ENCODE assay signal across 17 mouse cellular contexts in genomic region chr8:126570046-126570445, GRCm38 (mm10). TPM values are rescaled to one million over a fixed set of nuclear protein-coding genes. Genes with fewer than 3 reads are reported as not detected.
A peak's percentile ranks its signal among the peaks of the same experiment; 100 is the strongest.
DNase-seq lines count a peak whose midpoint lies in the region; ATAC-seq and TF ChIP-seq lines count a peak whose summit lies in the region.
"Had no signal": no experiment of that assay in that cellular context is flagged by ENCODE, and none has a peak within 500 bp of the region (broad histone marks: within the 10 kb centered on the region; RNA-seq: fewer than 3 reads in every experiment).

No protein-coding gene starts in this region.

- peaks cover 19% of the 10 kb centered on the region for H3K4me1 ChIP-seq in forebrain, postnatal 0 days (ENCODE audit: insufficient read depth)
- peaks cover 43% of the 10 kb centered on the region for H3K4me1 ChIP-seq in forebrain, embryonic 12.5 days
- H3K4me1 ChIP-seq in midbrain, embryonic 10.5 days, result peaks cover 47% of the 10 kb centered on the region
- peaks cover 44% of the 10 kb centered on the region for H3K4me1 ChIP-seq in midbrain, embryonic 13.5 days (replicated peaks)
- peaks cover 50% of the 10 kb centered on the region for H3K4me1 ChIP-seq in neural tube, embryonic 13.5 days (replicated peaks)

- H3K36me3 ChIP-seq in forebrain, postnatal 0 days (ENCODE audit: insufficient read depth), result no peaks in the 10 kb centered on the region
- no peaks in the 10 kb centered on the region for H3K36me3 ChIP-seq in forebrain, embryonic 12.5 days (replicated peaks)
- H3K36me3 ChIP-seq in midbrain, embryonic 10.5 days, result no peaks in the 10 kb centered on the region
- no peaks in the 10 kb centered on the region for H3K36me3 ChIP-seq in midbrain, embryonic 13.5 days
- H3K36me3 ChIP-seq in neural tube, embryonic 13.5 days, result no peaks in the 10 kb centered on the region
- H3K36me3 ChIP-seq: embryonic facial prominence, embryonic 15.5 days; limb, embryonic 13.5 days; lung, embryonic 15.5 days had no signal

- ATAC-seq in forebrain, postnatal 0 days, result no peak
- no peak for ATAC-seq in forebrain, embryonic 12.5 days (ENCODE audit: low FRiP score)
- no peak for ATAC-seq in midbrain, embryonic 13.5 days
- no peak for ATAC-seq in neural tube, embryonic 13.5 days (ENCODE audit: low read depth)

- no peak overlapping the region for H3K4me3 ChIP-seq in forebrain, postnatal 0 days (ENCODE audit: low read depth, low read length)
- H3K4me3 ChIP-seq in forebrain, embryonic 12.5 days (replicated peaks), result no peak overlapping the region
- no peak overlapping the region for H3K4me3 ChIP-seq in midbrain, embryonic 10.5 days
- H3K4me3 ChIP-seq in midbrain, embryonic 13.5 days (replicated peaks), result no peak overlapping the region
- no peak overlapping the region for H3K4me3 ChIP-seq in neural tube, embryonic 13.5 days
- H3K4me3 ChIP-seq: embryonic facial prominence, embryonic 15.5 days; limb, embryonic 13.5 days; lung, embryonic 15.5 days had no signal

- peak; percentile 43 for DNase-seq in forebrain, postnatal 0 days
- no peak for DNase-seq in midbrain, embryonic 10.5 days (ENCODE audit: low spot score)
- DNase-seq in embryo, embryonic 11 days, result peak; percentile 41
- DNase-seq in ovary, postnatal 14 days (ENCODE audit: low spot score), result no peak
- DNase-seq: cerebellum, adult 8-10 months; heart, postnatal 14 days; kidney, adult 11 months; lung, postnatal 4 days; right cerebral cortex, postnatal 4 days had no signal

- H3K9ac ChIP-seq in forebrain, postnatal 0 days, result no peak overlapping the region
- H3K9ac ChIP-seq in forebrain, embryonic 12.5 days, result no peak overlapping the region
- no peak overlapping the region for H3K9ac ChIP-seq in midbrain, embryonic 13.5 days (replicated peaks)
- H3K9ac ChIP-seq in neural tube, embryonic 13.5 days, result no peak overlapping the region
- H3K9ac ChIP-seq: embryonic facial prominence, embryonic 15.5 days; limb, embryonic 13.5 days; liver, embryonic 14.5 days; lung, embryonic 15.5 days had no signal

- no peak for TF ChIP-seq CTCF in forebrain, postnatal 0 days (IDR thresholded peaks at IDR 0.05; ENCODE audit: low read depth)

- H3K27ac ChIP-seq in forebrain, postnatal 0 days (ENCODE audit: low read depth, low read length), result no peak overlapping the region
- H3K27ac ChIP-seq in forebrain, embryonic 12.5 days, result no peak overlapping the region
- peak overlapping the region; percentile 77 for H3K27ac ChIP-seq in midbrain, embryonic 10.5 days (replicated peaks)
- no peak overlapping the region for H3K27ac ChIP-seq in midbrain, embryonic 13.5 days
- peak overlapping the region; percentile 33; the same call in 1 of the 2 replicates for H3K27ac ChIP-seq in neural tube, embryonic 13.5 days (replicated peaks)
- H3K27ac ChIP-seq: embryonic facial prominence, embryonic 15.5 days; limb, embryonic 13.5 days; liver, embryonic 14.5 days had no signal

- 21% methylated on average over 3 of the region's 3 CpGs for WGBS in forebrain, postnatal 0 days
- 38% methylated on average over 3 of the region's 3 CpGs for WGBS in forebrain, embryonic 12.5 days
- 39% methylated on average over 3 of the region's 3 CpGs for WGBS in midbrain, embryonic 10.5 days
- 14% methylated on average over 3 of the region's 3 CpGs for WGBS in midbrain, embryonic 13.5 days
- WGBS in neural tube, embryonic 13.5 days, result 18% methylated on average over 3 of the region's 3 CpGs

- no peaks in the 10 kb centered on the region for H3K27me3 ChIP-seq in forebrain, postnatal 0 days (ENCODE audit: insufficient read depth, low read length)
- H3K27me3 ChIP-seq in forebrain, embryonic 12.5 days, result no peaks in the 10 kb centered on the region
- 0 out of 2 replicates have a peak, but pooled peaks cover 5% of the 10 kb centered on the region for H3K27me3 ChIP-seq in midbrain, embryonic 10.5 days (ENCODE audit: low read depth, poor library complexity, severe bottlenecking)
- no peaks in the 10 kb centered on the region for H3K27me3 ChIP-seq in midbrain, embryonic 13.5 days
- H3K27me3 ChIP-seq in neural tube, embryonic 13.5 days, result no peaks in the 10 kb centered on the region
- H3K27me3 ChIP-seq: embryonic facial prominence, embryonic 15.5 days; limb, embryonic 13.5 days; lung, embryonic 15.5 days had no signal

- H3K4me2 ChIP-seq in forebrain, postnatal 0 days (ENCODE audit: low read depth), result no peak overlapping the region
- no peak overlapping the region for H3K4me2 ChIP-seq in forebrain, embryonic 12.5 days
- H3K4me2 ChIP-seq in midbrain, embryonic 13.5 days (replicated peaks), result no peak overlapping the region
- H3K4me2 ChIP-seq in neural tube, embryonic 13.5 days, result no peak overlapping the region
- H3K4me2 ChIP-seq: embryonic facial prominence, embryonic 15.5 days; heart, embryonic 11.5 days; limb, embryonic 13.5 days had no signal

- no peaks in the 10 kb centered on the region for H3K9me3 ChIP-seq in forebrain, postnatal 0 days (ENCODE audit: low read length)
- H3K9me3 ChIP-seq in forebrain, embryonic 12.5 days, result no peaks in the 10 kb centered on the region
- H3K9me3 ChIP-seq in midbrain, embryonic 10.5 days (replicated peaks), result no peaks in the 10 kb centered on the region
- no peaks in the 10 kb centered on the region for H3K9me3 ChIP-seq in midbrain, embryonic 13.5 days
- no peaks in the 10 kb centered on the region for H3K9me3 ChIP-seq in neural tube, embryonic 13.5 days
- H3K9me3 ChIP-seq: embryonic facial prominence, embryonic 15.5 days; limb, embryonic 13.5 days; lung, embryonic 15.5 days had no signal

RNA-seq across cellular contexts. Expression of gene Irf2bp2, which starts 23.7 kb away (rescaled TPM):
- total RNA-seq in forebrain, postnatal 0 days (2014; rRNA removed), result 62.3 and 88.6 TPM in 2 replicates
- polyA plus RNA-seq in forebrain, postnatal 0 days (2015; fragmentation: Nextera tagmentation; extraction: Ambion mirVana), result 6.8 and 8.4 TPM in 2 replicates
- 7.4 and 7.8 TPM in 2 replicates for polyA plus RNA-seq in forebrain, embryonic 12.5 days (2016; fragmentation: Nextera tagmentation; extraction: Ambion mirVana)
- 3.8 and 4.0 TPM in 2 replicates for polyA plus RNA-seq in midbrain, embryonic 10.5 days (2016; fragmentation: Nextera tagmentation; extraction: Ambion mirVana)
- polyA plus RNA-seq in midbrain, embryonic 13.5 days (2015; fragmentation: Nextera tagmentation; extraction: Ambion mirVana), result 8.3 and 9.2 TPM in 2 replicates
- polyA plus RNA-seq in neural tube, embryonic 13.5 days (2015; fragmentation: Nextera tagmentation; extraction: Ambion mirVana), result 8.6 and 9.7 TPM in 2 replicates

Comparison
In these comparisons a context has a peak if more than half of its experiments do, and no peak if none do; other contexts are left out.
1. H3K27ac ChIP-seq: peak in midbrain, embryonic 10.5 days (single experiment) and neural tube, embryonic 13.5 days (single experiment); none in forebrain, postnatal 0 days (single experiment), forebrain, embryonic 12.5 days (single experiment) and midbrain, embryonic 13.5 days (single experiment).
2. DNase-seq: peak in forebrain, postnatal 0 days (single experiment) and embryo, embryonic 11 days (single experiment); none in midbrain, embryonic 10.5 days (single experiment) and ovary, postnatal 14 days (single experiment).